ENCODE assay signal across 7 mouse cellular contexts in genomic region chrX:158043057-158043843, GRCm38 (mm10). TPM values are rescaled to one million over a fixed set of nuclear protein-coding genes. Genes with fewer than 3 reads are reported as not detected.
A peak's percentile ranks its signal among the peaks of the same experiment; 100 is the strongest.
DNase-seq lines count a peak whose midpoint lies in the region; ATAC-seq and TF ChIP-seq lines count a peak whose summit lies in the region.

Gene Cnksr2, minus strand, starts transcription at chrX:158043294.

- peak within 1 kb of the TSS; percentile 26 for H3K9ac ChIP-seq in heart, postnatal 0 days (replicated peaks; ENCODE audit: low read depth, low read length)
- no peak within 1 kb of the TSS for H3K9ac ChIP-seq in lung, postnatal 0 days (replicated peaks; ENCODE audit: low read depth)

- no peaks in the 10 kb centered on the region for H3K4me1 ChIP-seq in E14TG2a.4 (replicated peaks; ENCODE audit: low read depth, low read length)
- H3K4me1 ChIP-seq in heart, postnatal 0 days (ENCODE audit: control insufficient read depth, insufficient read depth) = no peaks in the 10 kb centered on the region
- H3K4me1 ChIP-seq in lung, postnatal 0 days (ENCODE audit: insufficient read depth, low read depth, low read length) = no peaks in the 10 kb centered on the region

- peaks cover 29% of the 10 kb centered on the region for H3K27me3 ChIP-seq in E14TG2a.4 (ENCODE audit: insufficient read depth, low read length)
- H3K27me3 ChIP-seq in heart, postnatal 0 days (ENCODE audit: control insufficient read depth, insufficient read depth, low read length) = peaks cover 7% of the 10 kb centered on the region; the same call in 1 of the 2 replicates
- no peaks in the 10 kb centered on the region for H3K27me3 ChIP-seq in lung, postnatal 0 days (replicated peaks; ENCODE audit: insufficient read depth, low read length)

- TF ChIP-seq EP300 in heart, postnatal 0 days (IDR thresholded peaks at IDR 0.05; ENCODE audit: low read depth) = no peak
- no peak for TF ChIP-seq EP300 in lung, postnatal 0 days (IDR thresholded peaks at IDR 0.05)

- no peak within 1 kb of the TSS for H3K27ac ChIP-seq in heart, postnatal 0 days (ENCODE audit: low read depth)
- H3K27ac ChIP-seq in lung, postnatal 0 days (ENCODE audit: low read length) = no peak within 1 kb of the TSS

- no peaks in the 10 kb centered on the region for H3K36me3 ChIP-seq in E14TG2a.4 (ENCODE audit: insufficient read depth, low read length)
- H3K36me3 ChIP-seq in heart, postnatal 0 days (replicated peaks; ENCODE audit: control insufficient read depth, insufficient read depth, low read length) = no peaks in the 10 kb centered on the region
- H3K36me3 ChIP-seq in lung, postnatal 0 days (ENCODE audit: insufficient read depth, low read length) = no peaks in the 10 kb centered on the region

- peak within 1 kb of the TSS; percentile 85 for H3K4me2 ChIP-seq in heart, postnatal 0 days (ENCODE audit: low read depth, low read length)
- H3K4me2 ChIP-seq in lung, postnatal 0 days (replicated peaks; ENCODE audit: low read depth, low read length) = peak within 1 kb of the TSS; percentile 71

- 23% methylated on average over 17 of the region's 99 CpGs for WGBS in heart, postnatal 0 days
- whole genome bisulfite sequencing in lung, postnatal 0 days = 21% methylated on average over 17 of the region's 99 CpGs

- H3K4me3 ChIP-seq in E14TG2a.4 (replicated peaks; ENCODE audit: low read length) = peak within 1 kb of the TSS; percentile 80
- peak within 1 kb of the TSS; percentile 59 for H3K4me3 ChIP-seq in heart, postnatal 0 days (ENCODE audit: low read depth, low read length)
- peak within 1 kb of the TSS; percentile 49 for H3K4me3 ChIP-seq in lung, postnatal 0 days (ENCODE audit: low read depth, low read length)

- peak; percentile 27; the same call in 1 of the 2 replicates for ATAC-seq in heart, postnatal 0 days (ENCODE audit: insufficient read depth, low read depth)
- peak; percentile 59 for ATAC-seq in lung, postnatal 0 days

- TF ChIP-seq CTCF in E14TG2a.4 (conservative IDR thresholded peaks at IDR 0.05; ENCODE audit: low read length) = no peak
- no peak for TF ChIP-seq CTCF in heart, postnatal 0 days (IDR thresholded peaks at IDR 0.05; ENCODE audit: low read depth)
- TF ChIP-seq CTCF in lung, postnatal 0 days (IDR thresholded peaks at IDR 0.05) = no peak; the same call in 1 of the 2 replicates

- peak; percentile 68 for DNase-seq in Muller cell, postnatal 12 days (ENCODE audit: inconsistent ontology term)
- DNase-seq in embryo, embryonic 11.5 days (ENCODE audit: low read depth, low spot score) = peak; percentile 7
- no peak for DNase-seq in heart, postnatal 0 days (ENCODE audit: low spot score)
- DNase-seq in layer of hippocampus, postnatal 14 days (ENCODE audit: low spot score in 2 of 2) = peak; percentile 29 to 49
- peak; percentile 13 for DNase-seq in lung, postnatal 0 days (ENCODE audit: low spot score)
- peak; percentile 36 to 37 for DNase-seq in right cerebral cortex, postnatal 36 days (ENCODE audit: low spot score in 2 of 2)

- H3K9me3 ChIP-seq in E14TG2a.4 (ENCODE audit: low read length) = no peaks in the 10 kb centered on the region
- no peaks in the 10 kb centered on the region for H3K9me3 ChIP-seq in heart, postnatal 0 days (replicated peaks; ENCODE audit: control insufficient read depth, low read length)
- no peaks in the 10 kb centered on the region for H3K9me3 ChIP-seq in lung, postnatal 0 days (ENCODE audit: low read length)

RNA-seq across cellular contexts. Expression of gene Cnksr2, which starts in this region (rescaled TPM):
- not detected in 2 replicates for total RNA-seq in heart, postnatal 0 days (2014; rRNA removed; ENCODE audit: low replicate concordance)
- 0.03 and 0.05 TPM in 2 replicates for polyA plus RNA-seq in heart, postnatal 0 days (2015; fragmentation: Nextera tagmentation; extraction: Ambion mirVana)
- 100 to 1,000 TPM; 180 to 202 TPM for total RNA-seq in layer of hippocampus, postnatal 14 days (2021)
- polyA plus RNA-seq in lung, postnatal 0 days (2015; fragmentation: Nextera tagmentation; extraction: Ambion mirVana) = 0.33 and 0.46 TPM in 2 replicates

Comparison
In these comparisons a context has a peak if more than half of its experiments do, and no peak if none do; other contexts are left out.
1. RNA of gene Cnksr2 (total RNA-seq): 180 to 202 TPM in layer of hippocampus, postnatal 14 days; not detected in heart, postnatal 0 days; every median in the first group is over 100 times any median in the second.
2. Peak in ATAC-seq, H3K4me3 ChIP-seq, H3K9ac ChIP-seq and H3K4me2 ChIP-seq in heart, postnatal 0 days; RNA of the gene not detected or under 1 TPM.
3. Peak in DNase-seq, ATAC-seq, H3K4me3 ChIP-seq and H3K4me2 ChIP-seq in lung, postnatal 0 days; RNA of the gene not detected or under 1 TPM.
4. Peak in every context shown above with its lines, with median percentiles within 50 percentile points of each other: H3K4me3 ChIP-seq.